ENCODE assay signal across 8 mouse cellular contexts in genomic region chr12:54191181-54191580, GRCm38 (mm10). TPM values are rescaled to one million over a fixed set of nuclear protein-coding genes. Genes with fewer than 3 reads are reported as not detected.
DNase-seq lines count a peak whose midpoint lies in the region; ATAC-seq lines count a peak whose summit lies in the region.

No protein-coding gene starts in this region.

- H3K36me3 ChIP-seq in forebrain, embryonic 13.5 days (ENCODE audit: poor library complexity, severe bottlenecking), result no peaks in the 10 kb centered on the region

- no peak for ATAC-seq in forebrain, embryonic 13.5 days

- DNase-seq in adrenal gland, postnatal 14 days, result peak; percentile 23
- no peak for DNase-seq in adrenal gland, postnatal 25 days
- DNase-seq in kidney, adult 8-10 months, result peak; percentile 64 to 73
- peak; percentile 15 for DNase-seq in lung, postnatal 10 days
- DNase-seq in frontal cortex, adult 2 months (ENCODE audit: extremely low spot score in 1 of 2, low spot score in 1 of 2), result no peak
- no peak for DNase-seq in gastrocnemius, adult 8-10 months (ENCODE audit: low spot score in 2 of 2)
- DNase-seq in urinary bladder, adult 2 months (ENCODE audit: low spot score), result no peak

- peak overlapping the region; percentile 89 for H3K27ac ChIP-seq in forebrain, embryonic 13.5 days

- H3K9ac ChIP-seq in forebrain, embryonic 13.5 days, result no peak overlapping the region

- peak overlapping the region; percentile 55 for H3K4me2 ChIP-seq in forebrain, embryonic 13.5 days

- no peak overlapping the region for H3K4me3 ChIP-seq in forebrain, embryonic 13.5 days

- no peaks in the 10 kb centered on the region for H3K27me3 ChIP-seq in forebrain, embryonic 13.5 days

- peaks cover 68% of the 10 kb centered on the region for H3K4me1 ChIP-seq in forebrain, embryonic 13.5 days

- 45% methylated on average over 9 of the region's 9 CpGs for WGBS in forebrain, embryonic 13.5 days

- no peaks in the 10 kb centered on the region for H3K9me3 ChIP-seq in forebrain, embryonic 13.5 days (replicated peaks)

RNA-seq across cellular contexts. Expression of gene Egln3, which starts 12.5 kb away (rescaled TPM):
- 3.0 and 6.6 TPM in 2 replicates for total RNA-seq in adrenal gland, postnatal 14 days (2021)
- total RNA-seq in adrenal gland, postnatal 25 days (2021), result 3.5 and 4.0 TPM in 2 replicates
- 3.9 TPM in 2 replicates for polyA plus RNA-seq in forebrain, embryonic 13.5 days (2015; fragmentation: Nextera tagmentation; extraction: Ambion mirVana)
- 14.7 and 15.8 TPM in 2 replicates for polyA plus RNA-seq in frontal cortex, adult 2 months (2012; rRNA removed)
- total RNA-seq in gastrocnemius, adult 8-10 months (2022), result 10 to 100 TPM; 15.9 to 42.8 (median 35.9) TPM
- polyA plus RNA-seq in urinary bladder, adult 2 months (2012; rRNA removed), result 37.1 and 41.7 TPM in 2 replicates

Comparison
In these comparisons a context has a peak if more than half of its experiments do, and no peak if none do; other contexts are left out.
1. DNase-seq: peak in adrenal gland, postnatal 14 days (single experiment), kidney, adult 8-10 months (2 of 2) and lung, postnatal 10 days (single experiment); none in adrenal gland, postnatal 25 days (single experiment), frontal cortex, adult 2 months (0 of 2), gastrocnemius, adult 8-10 months (0 of 2) and urinary bladder, adult 2 months (single experiment).